Mouse (Mus musculus) cerebellum, adult (tissue): Measurements from ENCODE around the gene Gnptg.

Source experiments
- ATAC-seq: cut with Nextera tagmentation; 2 replicates; pipeline ENCODE4 v1.9.2; 2017; ENCODE audit warnings: mild to moderate bottlenecking, moderate library complexity, mixed read lengths; ENCODE audit not compliant: insufficient number of reproducible peaks, low FRiP score, low TSS enrichment

Gnptg gene

DNA sequence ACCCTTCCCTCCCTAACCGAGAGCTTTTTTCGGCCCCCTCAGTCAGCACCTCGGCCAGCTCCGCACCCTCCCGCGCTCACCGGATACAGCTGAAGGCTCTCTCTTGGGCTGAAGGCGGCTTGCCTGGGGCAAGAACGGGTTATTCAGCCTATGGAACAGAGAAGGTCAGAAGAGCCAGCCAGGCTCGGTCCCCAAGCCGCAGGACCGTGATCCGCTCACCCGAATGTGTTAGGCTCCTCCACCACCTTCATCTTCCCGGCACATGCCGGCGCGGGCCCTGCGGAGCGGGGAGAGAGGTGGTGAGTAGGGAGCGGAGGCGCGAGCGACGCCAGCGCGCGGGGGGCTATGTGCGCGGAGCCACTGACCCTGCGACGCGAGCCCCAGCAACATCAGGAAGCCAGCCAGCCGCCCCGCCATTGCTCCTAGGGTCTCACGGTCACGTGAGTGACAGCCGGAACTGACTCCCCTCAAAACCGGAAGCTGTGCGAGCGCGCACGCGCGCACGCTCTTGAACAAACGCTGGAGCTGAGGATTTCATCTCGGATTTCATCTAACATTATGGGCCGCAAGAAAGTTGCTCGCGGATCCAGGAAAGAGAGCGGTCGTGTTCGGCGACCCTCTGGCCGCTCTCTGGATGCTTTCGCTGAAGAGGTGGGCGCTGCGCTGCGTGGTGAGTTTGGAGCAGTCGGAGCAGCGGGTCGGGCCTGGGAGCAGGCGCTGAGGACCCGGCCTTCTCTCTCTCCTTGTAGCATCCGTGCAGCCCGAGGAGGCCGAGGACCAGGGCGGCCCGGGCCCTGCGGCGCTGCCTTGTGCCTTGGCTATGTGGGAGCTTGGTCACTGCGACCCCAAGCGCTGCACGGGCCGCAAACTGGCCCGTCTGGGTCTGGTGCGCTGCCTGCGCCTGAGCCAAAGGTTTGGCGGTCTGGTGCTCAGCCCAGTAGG lies at the start of gene Gnptg, which contains the start of gene Tsr3:
Gene Gnptg, minus strand, starts transcription at position 430 of the 942 bp plus-strand sequence.
Gene Tsr3, plus strand, starts transcription at position 476 of the 942 bp plus-strand sequence.
- ATAC-seq = peak; percentile 67; the same call in 1 of the 2 replicates

GRCm38 (mm10) chr17:25288842-25289241 lies 48.9 kb upstream of the Gnptg start:
- no peak for ATAC-seq

DNA sequence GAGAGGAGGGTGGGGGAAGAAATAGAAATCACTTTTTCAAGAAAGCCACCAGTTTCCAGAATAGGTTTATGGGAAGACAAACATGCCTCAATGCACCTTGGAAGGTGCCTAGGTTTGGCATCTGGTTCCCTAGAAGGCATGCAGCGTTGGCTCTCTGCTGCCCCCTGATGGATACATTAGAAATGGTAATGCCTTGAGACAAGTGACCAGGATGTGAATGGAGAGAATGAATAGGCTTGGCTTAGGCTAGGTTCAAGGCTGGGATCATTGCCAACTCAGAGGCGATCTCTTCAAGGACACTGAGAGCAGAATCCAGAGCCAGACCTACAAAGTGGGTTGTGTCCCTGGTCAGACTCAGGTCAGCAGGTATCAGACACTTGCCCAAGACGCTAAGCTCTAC lies 45.1 kb upstream of the Gnptg start:
- ATAC-seq = peak; percentile 68; the same call in 1 of the 2 replicates

GRCm38 (mm10) chr17:25282133-25282532 lies 42.2 kb upstream of the Gnptg start:
- no peak for ATAC-seq

GRCm38 (mm10) chr17:25275833-25276232 lies 35.9 kb upstream of the Gnptg start:
- no peak for ATAC-seq

DNA sequence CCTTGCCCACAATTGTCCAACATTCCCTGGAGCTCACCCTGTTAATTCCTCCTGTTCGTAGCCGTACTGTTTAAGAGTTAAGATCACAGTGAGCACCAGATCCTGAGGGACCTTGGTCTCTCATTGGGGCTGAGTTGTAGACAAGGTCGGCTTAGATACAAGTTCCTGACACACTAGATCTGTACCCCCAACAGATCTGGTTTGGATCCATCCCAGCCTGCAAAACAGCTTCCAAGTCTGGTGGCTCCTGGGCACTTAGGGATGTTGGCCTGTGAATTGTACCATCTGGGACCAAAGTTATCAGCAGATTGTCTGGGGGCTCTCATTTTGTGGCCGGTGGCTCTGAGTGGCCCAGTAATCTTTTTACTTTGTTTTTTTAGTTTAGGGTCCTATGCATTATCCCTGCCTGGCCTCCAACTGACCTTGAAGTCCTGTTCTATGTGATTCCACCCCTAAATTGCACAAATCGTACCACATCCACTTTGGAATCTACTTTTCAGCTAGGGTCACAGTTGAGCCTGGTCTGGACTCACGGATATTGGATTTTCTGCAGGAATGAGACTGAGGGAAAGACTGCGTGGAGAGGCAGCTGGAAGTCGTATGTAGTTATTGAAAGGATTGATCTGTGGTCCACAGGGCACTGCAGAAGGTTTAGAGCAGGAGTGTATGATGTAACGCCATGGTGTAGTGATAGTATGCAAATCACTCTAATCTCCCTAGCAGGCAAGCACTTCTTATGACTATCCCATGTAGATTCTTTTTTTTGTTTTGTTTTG lies 34.8 kb upstream of the Gnptg start, which contains the start of gene Ube2i:
Gene Ube2i, minus strand, starts transcription at position 52 of the 776 bp plus-strand sequence.
- no peak for ATAC-seq

DNA sequence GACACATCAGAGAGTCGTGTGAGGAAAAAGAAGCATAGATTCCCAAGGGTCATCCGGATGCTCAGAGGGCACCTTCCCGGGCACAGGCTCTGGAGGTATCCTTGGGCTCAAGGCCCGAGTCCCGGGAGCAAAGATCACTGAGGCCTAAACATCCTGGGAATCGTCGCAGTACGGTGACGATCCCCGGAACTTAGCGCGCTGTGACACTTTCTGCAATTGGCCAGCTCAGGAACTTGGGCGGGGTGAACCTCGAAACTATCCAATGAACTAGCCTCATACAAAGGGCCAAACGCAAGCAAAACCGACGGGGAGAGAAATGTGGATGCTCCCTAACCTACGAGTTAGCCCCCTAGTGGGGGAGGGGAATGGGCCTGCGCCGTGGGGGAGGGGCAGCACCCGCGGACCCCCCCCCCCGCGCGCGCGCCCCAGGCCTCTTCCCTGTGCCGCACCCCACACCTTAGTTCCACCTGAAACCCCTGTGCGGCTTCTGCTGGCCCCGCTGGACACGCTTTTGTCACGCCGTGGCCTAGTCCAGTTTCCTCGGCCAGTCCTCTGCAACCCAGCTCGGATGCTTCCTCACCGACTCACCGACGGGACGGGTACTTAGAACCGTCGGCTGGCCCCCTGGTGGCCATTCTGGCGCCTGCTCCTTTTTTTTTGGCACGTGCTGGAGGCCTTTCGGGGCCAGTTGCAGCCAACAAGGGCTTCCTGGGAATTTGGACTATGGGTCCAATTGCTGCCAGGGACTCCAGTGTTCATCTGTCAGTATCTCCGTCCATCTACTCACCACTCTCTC lies 34.0 kb upstream of the Gnptg start:
- ATAC-seq = peak; percentile 79

DNA sequence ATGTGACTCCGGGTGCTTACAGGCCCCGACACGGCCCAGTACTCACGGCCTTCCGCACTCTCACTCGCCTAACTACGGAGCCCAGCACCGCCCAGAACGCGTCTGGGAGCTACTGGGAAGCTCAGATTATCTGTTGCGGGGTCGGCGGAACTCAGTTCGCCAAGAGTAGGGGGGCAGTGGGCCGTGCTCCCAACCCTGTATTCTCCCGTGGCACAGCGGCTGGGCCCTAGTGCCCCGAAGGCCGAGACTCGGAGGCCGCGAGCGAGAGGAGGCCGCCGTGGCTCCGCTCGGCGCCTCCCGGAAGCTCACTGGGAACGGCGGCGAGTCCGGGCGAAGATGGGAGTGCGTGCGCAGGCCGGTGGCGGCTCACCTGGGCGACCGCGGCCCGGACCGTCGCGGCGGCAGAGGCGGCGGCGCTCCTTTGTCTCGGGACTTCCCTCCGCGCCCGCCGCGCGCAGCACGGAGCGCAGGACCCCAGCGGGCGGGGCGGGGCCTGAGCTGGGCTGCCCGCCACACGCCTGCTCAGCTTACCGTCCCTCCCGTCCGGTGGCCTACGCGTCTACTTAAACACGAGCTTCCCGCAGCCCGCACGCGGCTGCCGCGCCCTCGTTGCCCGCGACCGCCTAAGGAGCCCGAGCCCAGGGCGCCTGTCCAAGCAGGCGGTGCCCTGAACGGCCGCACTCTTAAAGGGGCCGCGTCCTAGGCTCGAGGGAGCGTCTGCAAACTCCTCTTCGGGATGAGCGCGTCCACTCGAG lies 33.2 kb upstream of the Gnptg start:
- ATAC-seq = peak; percentile 81

DNA sequence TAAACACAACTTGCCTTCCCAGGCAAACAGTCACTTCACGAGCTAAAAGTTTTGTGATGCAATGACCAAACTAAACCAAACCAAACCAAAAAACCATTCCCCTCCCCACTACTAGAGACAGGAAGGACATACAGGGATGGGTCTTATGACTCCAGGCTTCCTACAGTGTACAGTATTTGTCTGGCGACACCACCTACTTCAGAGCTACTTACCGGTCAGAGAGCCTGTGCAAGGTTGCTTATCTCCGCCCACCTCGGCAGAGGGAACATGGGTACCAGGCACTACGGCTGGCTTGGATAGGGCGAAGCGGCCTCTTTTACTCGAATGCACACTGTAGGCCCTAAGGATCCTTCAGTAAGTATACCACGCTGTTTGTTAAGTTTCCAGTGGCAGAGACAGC lies 32.4 kb upstream of the Gnptg start:
- no peak for ATAC-seq

- no peak for ATAC-seq
These were observed 30.9 kb upstream of the Gnptg start for GRCm38 (mm10) chr17:25270795-25271335.

DNA sequence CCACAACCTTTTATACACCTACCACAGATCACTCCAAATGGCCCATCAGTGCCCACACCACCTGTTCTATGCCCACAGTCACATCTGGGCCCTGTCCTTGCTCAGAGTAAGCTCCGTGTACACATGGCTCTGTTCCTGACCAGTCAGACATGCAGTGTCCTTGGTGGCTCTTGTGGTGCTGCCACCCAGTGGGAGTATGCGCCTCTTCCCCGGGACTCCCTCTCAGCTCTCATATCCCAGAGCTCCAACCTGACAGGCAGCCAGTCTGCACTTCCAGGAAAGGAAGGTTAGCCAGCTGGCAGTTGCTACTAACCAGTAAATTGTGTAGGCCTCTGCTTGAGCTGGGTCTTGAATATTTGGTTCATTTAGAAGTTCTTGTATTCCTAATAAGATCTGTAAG lies 24.5 kb upstream of the Gnptg start:
- ATAC-seq = no peak

- ATAC-seq = no peak
These were observed 17.9 kb upstream of the Gnptg start for GRCm38 (mm10) chr17:25257804-25258261.

DNA sequence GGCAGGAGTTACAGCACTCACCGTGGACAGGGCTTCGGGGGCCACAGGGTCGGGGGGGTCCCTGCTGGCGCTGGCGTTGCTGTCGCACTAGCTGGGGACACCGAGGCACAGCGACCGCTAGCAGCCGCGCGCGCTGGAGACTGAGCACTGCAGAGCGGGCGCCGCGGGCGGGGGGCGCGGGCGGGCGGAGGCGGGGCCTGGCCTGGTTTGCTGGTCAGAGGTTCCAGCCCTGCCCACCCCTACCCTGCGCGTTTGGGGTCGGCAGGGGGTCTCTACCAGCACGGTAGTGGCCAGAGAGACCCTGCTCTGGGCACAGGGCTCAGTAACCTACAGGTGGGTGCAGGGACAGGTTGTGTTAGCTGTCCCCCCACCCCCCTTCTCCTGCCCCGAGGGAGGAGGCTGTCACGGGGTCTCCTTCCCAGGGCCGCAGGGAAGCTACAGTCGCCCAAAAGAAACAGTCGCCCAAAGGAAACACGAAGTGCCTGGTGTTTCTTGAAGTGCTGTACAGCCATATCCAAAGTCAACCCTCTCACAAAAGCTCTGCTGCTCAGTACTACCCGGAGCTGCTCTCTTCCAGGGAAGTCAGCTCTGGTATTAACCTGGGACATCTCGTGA lies 16.3 kb upstream of the Gnptg start, which contains the start of gene Baiap3:
Gene Baiap3, minus strand, starts transcription at position 225 of the 615 bp plus-strand sequence.
- no peak for ATAC-seq

GRCm38 (mm10) chr17:25255110-25255509 lies 15.2 kb upstream of the Gnptg start:
- ATAC-seq = no peak

DNA sequence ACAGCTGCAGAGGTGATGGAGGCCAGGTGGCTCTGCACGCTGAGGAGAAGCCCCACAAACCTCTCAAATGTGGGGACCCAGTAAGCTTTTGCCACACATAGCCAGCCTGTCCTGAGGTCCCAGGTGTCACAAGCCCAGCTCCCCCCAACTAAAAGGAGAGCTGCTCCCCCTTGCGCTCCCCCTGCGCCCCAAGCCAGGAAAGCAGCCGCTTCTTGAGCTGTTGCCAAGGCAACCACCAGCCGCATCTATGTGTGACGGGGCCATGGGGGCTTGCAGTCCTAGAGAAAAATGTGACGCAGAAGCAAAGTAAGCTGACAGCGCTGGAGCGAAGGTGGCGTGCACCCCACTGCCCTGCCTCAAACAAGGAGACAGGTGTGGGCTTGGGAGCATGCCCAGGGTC lies 13.8 kb upstream of the Gnptg start:
- no peak for ATAC-seq

DNA sequence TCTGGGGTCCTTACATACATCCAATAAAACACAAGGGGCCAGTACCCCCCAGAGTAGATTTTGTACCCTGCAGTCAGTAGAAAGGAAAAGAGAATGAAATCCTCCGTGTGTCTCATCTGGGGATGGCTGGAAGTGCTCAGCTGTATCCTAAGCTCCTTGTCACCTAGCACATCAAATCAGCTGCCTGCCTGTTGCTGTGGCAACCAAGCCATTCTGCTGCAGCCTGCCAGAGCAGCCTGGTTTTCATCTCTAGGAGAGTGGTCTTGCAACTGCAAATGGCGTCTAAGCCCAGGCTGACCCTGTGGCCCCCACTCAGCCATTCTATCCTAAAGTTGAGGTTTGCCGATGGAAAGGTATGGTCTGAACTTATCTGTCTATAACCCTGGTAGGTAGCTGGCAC lies 12.7 kb upstream of the Gnptg start:
- no peak for ATAC-seq

DNA sequence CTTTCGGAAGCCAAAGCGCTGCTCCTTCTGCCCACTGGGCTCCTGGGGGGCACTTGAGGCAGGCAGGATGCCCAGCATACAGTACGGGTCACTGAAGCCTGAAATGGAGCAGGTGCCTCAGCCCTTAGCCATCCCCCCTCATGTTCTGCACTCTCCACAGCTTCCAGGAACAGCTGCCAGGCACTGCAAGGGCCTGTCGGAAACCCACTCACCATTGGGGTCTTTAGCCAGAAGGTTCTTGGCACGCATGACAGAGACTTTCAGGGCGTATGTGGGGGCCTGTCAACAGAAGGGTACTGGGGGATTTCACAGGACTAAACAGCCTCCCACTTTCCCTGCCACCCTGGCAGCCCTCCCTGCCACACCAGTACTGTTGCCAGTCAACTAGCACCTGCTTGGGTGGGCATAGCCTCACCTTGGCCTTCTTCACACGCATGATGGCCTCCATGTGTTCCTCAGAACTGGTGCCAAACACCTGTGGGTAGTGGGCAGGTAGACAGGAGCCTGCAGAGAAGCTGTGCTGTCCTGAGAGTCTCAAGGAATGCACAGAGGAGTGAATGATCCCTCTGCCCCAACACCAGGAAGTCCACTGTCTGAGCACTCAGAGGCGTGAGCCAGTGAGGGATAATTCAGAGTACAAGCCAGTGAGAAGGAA lies 10.4 kb upstream of the Gnptg start:
- ATAC-seq = no peak
